Mouse (Mus musculus): ENCODE results near the gene Trim59. TPM values are rescaled to one million over a fixed set of nuclear protein-coding genes. Genes with fewer than 3 reads are reported as not detected.

Trim59 gene
- polyA plus RNA-seq, 1 experiment from 2014 or later, result 121 TPM

GRCm38 (mm10) chr3:68986550-68986949 lies 58.0 kb downstream of the Trim59 start:
- Histone ChIP-seq H3K4me3 (ENCODE audit: low read depth, low read length) (no peak overlapping the region), H3K4me2 (no peak overlapping the region), H3K9ac (ENCODE audit: low read depth, low read length) (no peak overlapping the region), H3K4me1 (replicated peaks; ENCODE audit: control insufficient read depth, insufficient read depth, low read length) (no peaks in the 10 kb centered on the region), H3K9me3 (ENCODE audit: control insufficient read depth, low read length) (no peaks in the 10 kb centered on the region), H3K36me3 (ENCODE audit: control insufficient read depth, insufficient read depth, low read length) (no peaks in the 10 kb centered on the region; the same call in 1 of the 2 replicates), H3K27ac (ENCODE audit: low read depth, low read length) (no peak overlapping the region), H3K27me3 (replicated peaks; ENCODE audit: control insufficient read depth, insufficient read depth, low read length) (no peaks in the 10 kb centered on the region)
- 86% methylated on average over 2 of the region's 2 CpGs for WGBS
- DNase-seq (ENCODE audit: low spot score) (no peak), ATAC-seq (replicated peaks; ENCODE audit: low FRiP score) (no peak)

MicroRNA genes within 50 kb of the gene (microRNA counts, 519-probe panel; counts per million panel counts)
- microRNA mmu-miR-15b, result 7,865 counts per million, percentile 94 among the panel's probes with 10 or more counts

Small RNA genes lying within 50 kb of the gene (microRNA-seq; reads per million reads assigned to microRNA genes)
- gene Mir15b (ENCODE audit: borderline number of aligned reads), result 3,798 reads per million, percentile 87 among the genes with 10 or more reads in this experiment
- gene Mir16-2 (ENCODE audit: borderline number of aligned reads), result 1,692 reads per million, percentile 79 among the genes with 10 or more reads in this experiment

Other genes starting within 250 kb of the Trim59 start
- 3.2 and 3.8 TPM in 2 replicates for gene 1110032F04Rik, start 175.2 kb downstream of the Trim59 start, polyA plus RNA-seq (2014; fragmentation: Nextera tagmentation; extraction: Ambion mirVana)
- gene Ift80, start 40.2 kb downstream of the Trim59 start, polyA plus RNA-seq (2014; fragmentation: Nextera tagmentation; extraction: Ambion mirVana), result 10.0 and 10.9 TPM in 2 replicates
- gene Smc4, start 40.0 kb downstream of the Trim59 start, polyA plus RNA-seq (2014; fragmentation: Nextera tagmentation; extraction: Ambion mirVana), result 200 and 213 TPM in 2 replicates
- 26.2 and 33.0 TPM in 2 replicates for gene Kpna4, start 82.4 kb upstream of the Trim59 start, polyA plus RNA-seq (2014; fragmentation: Nextera tagmentation; extraction: Ambion mirVana)
- not detected in 2 replicates for gene Arl14, start 177.7 kb upstream of the Trim59 start, polyA plus RNA-seq (2014; fragmentation: Nextera tagmentation; extraction: Ambion mirVana)